Mouse (Mus musculus) urinary bladder, adult 18-20 months (tissue): Measurements from ENCODE around the gene Lhpp.
A peak's percentile ranks its signal among the peaks of the same experiment; 100 is the strongest.
"Not testable (repeated sequence)": the region's sequence is repeated elsewhere in the genome, so short reads cannot be mapped to it uniquely, and the experiment has no call there.

Experiments
- DNase-seq, 2 experiments: peaks; one replicate each; pipeline ENCODE4 v3.0.0; 2022; ENCODE audit warnings: low spot score in 2 of 2, mixed read lengths in 2 of 2

The Lhpp gene

GRCm38 (mm10) chr7:132644605-132645279 is 34.3 kb downstream of the Lhpp start:
- no peak for DNase-seq

DNA sequence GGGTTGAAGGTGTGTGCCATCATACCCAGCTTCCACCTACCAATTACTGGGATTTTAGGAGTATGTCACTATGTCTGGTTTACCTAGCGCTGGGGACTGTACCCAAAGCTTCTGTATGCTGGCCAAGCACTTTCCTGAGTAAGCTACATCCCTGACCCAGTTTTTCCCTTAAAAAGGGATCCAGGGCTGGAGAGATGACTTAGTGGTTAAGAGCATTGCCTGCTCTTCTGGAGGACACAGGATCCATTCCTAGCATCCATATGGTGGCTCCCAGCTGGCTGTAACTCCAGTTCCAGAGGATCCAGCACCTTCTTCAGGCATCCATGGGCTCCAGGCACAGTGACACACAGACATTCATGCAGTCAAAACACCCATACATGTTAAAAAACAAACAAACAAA is 36.1 kb downstream of the Lhpp start:
- DNase-seq, result no peak

- no peak for DNase-seq
Measured at GRCm38 (mm10) chr7:132654412-132654811, 44.0 kb downstream of the Lhpp start.

- peak; percentile 65 to 82 for DNase-seq
Measured at GRCm38 (mm10) chr7:132656075-132656474, 45.6 kb downstream of the Lhpp start.

GRCm38 (mm10) chr7:132656548-132656947 is 46.1 kb downstream of the Lhpp start:
- peak; percentile 74 to 78 for DNase-seq

DNA sequence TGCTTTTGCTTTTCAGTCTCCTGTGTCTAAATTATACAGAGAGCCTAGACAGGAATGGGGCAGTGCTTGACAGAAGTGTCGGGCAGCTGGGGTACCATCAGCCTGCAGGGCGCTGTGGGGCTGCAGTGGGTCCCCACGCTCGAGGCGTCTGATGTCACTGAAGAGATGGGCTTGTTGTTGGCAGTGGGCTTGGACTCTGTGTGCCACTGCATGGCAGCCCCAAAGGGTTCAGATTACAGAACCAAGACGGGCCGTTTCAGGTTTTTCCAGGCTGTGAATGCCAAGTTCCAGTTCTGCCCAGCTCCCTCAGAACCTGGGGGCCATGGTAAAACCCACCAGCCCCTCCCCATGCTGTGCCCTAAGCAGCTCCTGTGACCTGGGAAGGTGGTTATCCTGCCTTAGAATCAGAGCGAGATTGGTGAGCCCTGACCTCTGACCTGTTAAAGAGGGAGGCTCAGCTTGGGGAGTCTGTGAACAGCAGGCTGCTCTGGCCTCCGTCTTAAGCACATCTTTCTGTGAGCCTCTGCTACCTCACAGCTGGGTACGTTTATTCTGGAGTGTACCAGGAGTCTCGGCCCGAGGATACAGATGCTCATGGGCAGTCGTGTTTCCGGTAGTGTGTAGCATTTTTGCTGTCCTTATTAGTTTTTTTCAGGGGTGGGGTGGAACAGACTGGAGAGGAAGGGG is 47.1 kb downstream of the Lhpp start:
- DNase-seq, result no peak

DNA sequence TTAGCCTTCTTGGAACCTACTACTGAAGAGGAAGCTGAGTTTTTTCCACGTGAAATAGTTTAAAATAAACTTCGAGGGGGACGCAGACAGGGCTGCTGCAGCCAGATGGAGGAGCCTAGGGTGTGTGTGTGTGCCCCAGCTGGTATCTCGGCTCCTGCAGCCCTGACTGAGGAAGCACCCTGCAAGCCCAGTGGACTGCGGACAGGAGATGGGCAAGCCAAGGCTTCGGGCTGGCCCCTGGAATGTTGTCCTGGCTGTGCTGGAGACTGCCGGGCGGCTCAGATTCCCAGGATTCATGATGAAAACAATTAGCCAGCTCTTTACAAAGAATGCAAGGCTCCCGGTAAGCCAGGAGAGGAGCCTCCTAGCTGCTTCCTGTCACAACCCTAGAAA is 47.6 kb downstream of the Lhpp start:
- DNase-seq, result no peak

GRCm38 (mm10) chr7:132658688-132659087 is 48.2 kb downstream of the Lhpp start:
- no peak for DNase-seq

DNA sequence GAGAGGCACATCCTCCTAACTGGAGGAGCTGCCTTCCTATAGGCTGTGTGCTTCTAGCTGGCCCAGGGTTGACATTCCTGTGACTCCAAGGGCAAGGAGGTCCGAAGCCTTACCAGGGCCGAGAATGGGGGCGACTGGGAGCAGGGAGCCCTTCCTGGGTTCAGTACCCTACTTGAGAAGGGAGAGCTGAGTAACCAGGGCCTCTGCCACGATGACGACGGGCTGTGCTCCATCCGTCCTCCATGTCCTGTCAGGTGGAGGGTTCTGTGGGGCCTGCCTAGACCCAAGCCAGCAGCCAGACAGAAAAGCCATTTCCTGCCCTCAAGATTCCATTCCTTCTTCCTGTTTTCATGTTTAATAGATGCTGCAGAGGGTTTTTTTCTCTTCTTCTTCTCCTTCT is 49.2 kb downstream of the Lhpp start:
- DNase-seq, result no peak

DNA sequence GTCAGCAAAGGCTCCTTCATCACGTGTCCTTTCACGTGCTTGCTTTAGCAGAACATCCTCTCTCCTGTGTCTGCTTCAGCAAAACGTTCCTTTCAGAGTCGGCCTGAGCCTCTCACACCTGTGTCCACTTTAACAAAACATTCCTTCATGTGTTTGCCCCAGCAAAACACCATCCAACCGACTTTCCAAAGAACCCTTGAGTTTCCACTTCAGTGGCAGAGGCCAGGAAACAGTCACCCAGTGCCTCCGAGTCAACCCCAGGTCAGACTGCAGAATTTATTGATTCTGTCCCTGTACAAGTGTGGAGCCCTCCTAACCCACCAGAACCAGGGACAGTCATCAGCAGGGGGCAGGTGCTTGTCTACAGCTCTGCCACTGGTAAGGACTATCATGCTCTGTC is 52.4 kb downstream of the Lhpp start:
- DNase-seq, result not testable (repeated sequence)

DNA sequence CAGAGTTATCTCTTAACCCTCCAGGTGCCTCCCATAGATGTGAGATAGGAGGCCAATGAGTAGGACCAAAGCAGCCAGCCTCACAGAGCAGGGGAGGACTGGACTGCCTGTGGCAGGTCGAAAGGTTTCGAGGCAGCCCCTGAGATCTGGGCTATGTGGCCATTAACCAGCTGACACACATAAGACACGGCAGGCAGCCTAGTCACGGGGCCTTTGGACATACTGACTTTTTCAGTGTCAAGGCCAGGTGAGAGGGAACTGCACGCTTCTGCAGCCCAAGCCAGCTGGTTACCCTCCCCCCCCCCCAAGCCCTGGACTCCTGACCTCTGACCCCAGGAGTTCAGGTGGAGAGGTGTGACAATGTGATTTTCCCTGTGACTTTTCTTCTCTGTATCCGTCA is 54.4 kb downstream of the Lhpp start:
- DNase-seq, result no peak

- no peak for DNase-seq
Measured at GRCm38 (mm10) chr7:132665664-132666382, 55.4 kb downstream of the Lhpp start.

GRCm38 (mm10) chr7:132666516-132666915 is 56.1 kb downstream of the Lhpp start:
- DNase-seq, result no peak

GRCm38 (mm10) chr7:132668604-132669003 is 58.2 kb downstream of the Lhpp start:
- DNase-seq, result no peak

DNA sequence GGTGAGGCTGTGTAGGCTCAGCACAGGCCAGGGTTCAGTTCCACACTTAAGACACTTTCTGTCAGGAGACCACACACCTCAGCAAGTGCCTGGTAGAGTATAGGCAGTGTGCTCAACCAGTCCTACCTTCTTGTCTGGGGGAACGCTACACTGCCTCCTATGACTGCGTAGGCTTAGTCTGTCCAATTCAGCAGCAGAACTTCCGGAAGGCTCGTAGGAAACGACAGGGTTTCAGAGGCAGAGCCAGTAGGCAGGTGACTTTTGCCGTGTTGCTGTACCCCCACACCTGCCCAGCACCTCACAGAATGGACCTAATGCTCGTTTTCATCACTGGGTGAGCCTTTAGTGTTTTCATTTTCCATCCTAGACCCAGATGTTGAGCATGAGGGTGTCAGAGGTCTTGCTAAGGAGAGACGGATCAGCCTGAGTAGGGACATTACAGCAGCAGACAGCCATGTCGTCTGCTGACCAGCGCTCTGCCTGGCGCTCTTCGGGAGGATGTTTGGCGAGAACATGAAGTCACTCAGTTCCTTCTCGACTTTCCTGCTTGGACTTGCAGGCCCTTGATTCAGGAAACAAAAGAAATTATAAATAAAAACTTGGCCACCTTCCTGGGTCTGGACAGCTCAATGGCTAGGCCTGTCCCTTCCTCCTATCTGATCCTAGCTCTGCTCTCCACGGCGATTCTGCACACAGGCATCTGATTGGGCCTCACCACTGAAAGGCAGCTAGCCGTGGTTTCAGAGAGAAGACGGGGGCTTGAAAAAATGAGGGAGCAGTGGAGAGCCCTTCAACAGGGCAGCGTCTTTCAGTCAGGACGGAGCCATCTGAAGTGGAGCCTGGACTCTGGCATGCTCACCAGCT is 59.8 kb downstream of the Lhpp start:
- DNase-seq, result peak; percentile 26 to 34

DNA sequence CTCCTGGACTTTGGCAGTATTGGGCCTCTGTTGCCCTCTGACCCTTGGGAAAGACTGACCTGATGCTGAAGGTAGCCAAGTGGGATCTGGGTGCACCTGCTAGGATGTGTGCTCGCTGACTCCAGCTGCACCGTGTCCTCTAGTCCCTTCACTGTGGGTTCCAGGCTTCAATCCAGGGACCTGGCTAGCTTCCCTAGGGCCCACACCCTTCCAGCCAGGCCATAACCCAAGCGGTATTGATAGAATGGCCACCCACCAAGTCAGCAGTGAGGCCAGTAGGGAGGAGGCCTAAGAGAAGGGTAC is 60.4 kb downstream of the Lhpp start:
- DNase-seq, result peak in 1 of 2 experiments; percentile 71

- DNase-seq, result peak in 1 of 2 experiments; percentile 54
Measured at GRCm38 (mm10) chr7:132672481-132672959, 62.1 kb downstream of the Lhpp start.

GRCm38 (mm10) chr7:132673931-132674755 is 63.7 kb downstream of the Lhpp start:
- no peak for DNase-seq

GRCm38 (mm10) chr7:132675922-132676321 is 65.5 kb downstream of the Lhpp start:
- DNase-seq, result no peak

- DNase-seq, result no peak
Measured at GRCm38 (mm10) chr7:132679117-132679516, 68.7 kb downstream of the Lhpp start.

- DNase-seq, result no peak
Measured at GRCm38 (mm10) chr7:132679549-132679948, 69.1 kb downstream of the Lhpp start.
